Mouse (Mus musculus) small intestine, adult 2 months (tissue): Measurements from ENCODE around the gene Uox. TPM values are rescaled to one million over a fixed set of nuclear protein-coding genes. Genes with fewer than 3 reads are reported as not detected.

Source experiments
- H3K27ac ChIP-seq: fragments of 200-500 bp; 2 replicates; pipeline ENCODE4 v1.5.1; 2012; ENCODE audit warnings: low read depth, low read length, control low read depth, inconsistent platforms; ENCODE audit not compliant: insufficient read depth
- H3K27me3 ChIP-seq: fragments of 200-500 bp; 2 replicates; pipeline ENCODE4 v1.6.1; 2012; ENCODE audit warnings: mild to moderate bottlenecking, moderate library complexity, low read length, inconsistent platforms; ENCODE audit not compliant: control insufficient read depth, insufficient read depth
- H3K36me3 ChIP-seq: fragments of 200-500 bp; 2 replicates; pipeline ENCODE4 v1.6.1; 2012; ENCODE audit warnings: mild to moderate bottlenecking, low read length, control low read depth, inconsistent platforms; ENCODE audit not compliant: control insufficient read depth, insufficient read depth
- H3K4me1 ChIP-seq: fragments of 200-500 bp; 2 replicates; pipeline ENCODE4 v1.6.1; 2012; ENCODE audit warnings: low read length, inconsistent platforms, mixed read lengths; ENCODE audit not compliant: control insufficient read depth, insufficient read depth, insufficient read length
- H3K4me3 ChIP-seq: fragments of 200-500 bp; 2 replicates; pipeline ENCODE4 v1.5.1; 2012; ENCODE audit warnings: low read depth, mild to moderate bottlenecking, control low read depth, inconsistent platforms, low read length, moderate library complexity
- CTCF ChIP-seq: fragments of 200-500 bp; IDR thresholded peaks from 2 replicates; pipeline ENCODE4 v1.5.1; 2012; ENCODE audit warnings: low read depth, mild to moderate bottlenecking, control low read depth, inconsistent platforms, low read length, moderate library complexity, mixed read lengths; ENCODE audit not compliant: insufficient replicate concordance, insufficient read length; ENCODE audit errors: extremely low read depth
- POLR2A ChIP-seq: fragments of 200-500 bp; IDR thresholded peaks from 2 replicates; pipeline ENCODE4 v1.6.1; 2012; ENCODE audit warnings: low read depth, mild to moderate bottlenecking, control low read depth, inconsistent platforms, low read length, moderate library complexity
- WGBS: fragments of 180-500 bp; shearing (Covaris S2); methylation state at CpG from one replicate; pipeline ENCODE4 v1.1.7; 2018; 5-methylcytosine and 5-hydroxymethylcytosine counted together
- polyA plus RNA-seq: library from polyadenylated mRNA; depleted of rRNA; stranded (reverse); fragments of >200 nt; gene quantifications from 2 replicates; pipeline ENCODE4 v1.2.3, GENCODE M21; 2012; rRNA removed

Uox gene
- 0.11 TPM in 1 of 2 replicates, not detected in the other for polyA plus RNA-seq

- Histone ChIP-seq H3K27ac (peak within 1 kb of the TSS; percentile 51), H3K4me1 (peaks cover 12% of the 10 kb centered on the region), H3K4me3 (no peak within 1 kb of the TSS), H3K27me3 (no peaks in the 10 kb centered on the region), H3K36me3 (no peaks in the 10 kb centered on the region)
- WGBS, result 34% methylated on average over 10 of the region's 10 CpGs
- TF ChIP-seq CTCF (no peak), POLR2A (no peak)
These were observed at the start of gene Uox for GRCm38 (mm10) chr3:146570148-146570782. Gene Uox (plus strand): TSS chr3:146570426.

DNA sequence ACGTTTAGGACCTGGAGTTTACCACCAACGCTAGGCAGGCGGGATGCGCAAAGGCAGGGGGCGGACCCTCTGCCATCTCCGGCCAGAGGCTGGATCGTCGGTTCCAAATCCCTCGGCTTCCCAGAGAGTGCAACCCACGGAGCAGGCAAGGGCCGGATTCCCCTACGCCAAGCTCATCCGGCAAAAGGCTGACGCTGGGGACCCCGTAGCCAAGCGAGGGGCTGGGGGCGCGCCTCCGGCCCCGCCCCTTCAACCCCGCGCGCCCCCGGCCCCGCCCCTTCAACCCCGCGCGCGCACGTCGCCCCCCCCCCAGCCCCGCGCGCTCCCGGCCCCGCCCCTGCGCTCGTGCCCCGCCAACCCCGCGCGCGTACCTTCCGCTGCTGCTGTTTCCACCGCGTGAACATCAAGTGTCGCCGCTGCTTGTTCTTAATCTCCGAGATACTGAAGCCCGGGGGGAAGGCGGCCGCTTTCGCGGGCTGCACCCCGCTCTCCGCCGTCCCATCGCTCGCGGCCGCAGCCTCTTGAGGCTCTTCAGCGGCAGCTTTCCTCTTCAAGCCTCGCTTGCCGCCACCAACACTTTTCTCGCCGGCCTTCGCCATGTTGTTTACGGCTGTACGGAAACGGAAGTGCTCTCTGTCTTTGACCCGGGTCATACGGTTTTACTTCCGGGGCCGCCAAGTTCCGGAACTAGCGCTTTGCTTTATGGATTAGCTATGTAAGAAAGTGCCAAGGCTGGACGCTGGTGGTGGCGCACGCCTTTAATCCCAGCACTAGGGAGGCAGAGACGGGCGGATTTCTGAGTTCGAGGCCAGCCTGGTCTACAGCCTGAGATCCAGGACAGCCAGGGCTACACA is 49.2 kb upstream of the Uox start, which contains the start of gene Rpf1:
Gene Rpf1, minus strand, starts transcription at position 632 of the 854 bp plus-strand sequence.
- no peaks in the 10 kb centered on the region for H3K4me1 ChIP-seq
- TF ChIP-seq CTCF (no peak), POLR2A (no peak; the same call in 1 of the 2 replicates)
- H3K27ac ChIP-seq, result peak within 1 kb of the TSS; percentile 76
- H3K4me3 ChIP-seq, result peak within 1 kb of the TSS; percentile 92
- no peaks in the 10 kb centered on the region for H3K27me3 ChIP-seq
- H3K36me3 ChIP-seq, result peaks cover 16% of the 10 kb centered on the region
- under 1% methylated on average over 73 of the region's 82 CpGs for WGBS

DNA sequence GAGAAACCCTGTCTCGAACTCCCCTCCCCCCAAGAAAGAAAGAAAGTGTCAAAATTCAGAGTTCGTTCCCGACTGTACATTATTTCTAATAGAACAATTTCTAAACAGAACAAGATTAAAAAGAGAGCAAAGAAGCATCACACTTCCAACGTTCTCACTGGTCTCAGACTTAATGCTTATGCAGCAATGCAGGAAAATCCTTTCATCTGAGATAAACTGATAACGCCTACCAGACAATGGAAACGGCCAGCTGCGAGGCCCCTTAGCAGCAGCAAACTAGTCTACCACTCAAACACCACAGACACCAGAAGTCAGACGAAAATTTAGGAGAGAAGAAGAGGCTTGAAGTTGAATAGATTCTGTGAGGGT is 48.6 kb upstream of the Uox start:
- Histone ChIP-seq H3K27ac (peak overlapping the region; percentile 76), H3K27me3 (no peaks in the 10 kb centered on the region), H3K36me3 (peaks cover 15% of the 10 kb centered on the region), H3K4me1 (no peaks in the 10 kb centered on the region), H3K4me3 (peak overlapping the region; percentile 92)
- no peak for TF ChIP-seq CTCF
- TF ChIP-seq POLR2A, result no peak
- WGBS, result 12% methylated on average over 8 of the region's 8 CpGs

DNA sequence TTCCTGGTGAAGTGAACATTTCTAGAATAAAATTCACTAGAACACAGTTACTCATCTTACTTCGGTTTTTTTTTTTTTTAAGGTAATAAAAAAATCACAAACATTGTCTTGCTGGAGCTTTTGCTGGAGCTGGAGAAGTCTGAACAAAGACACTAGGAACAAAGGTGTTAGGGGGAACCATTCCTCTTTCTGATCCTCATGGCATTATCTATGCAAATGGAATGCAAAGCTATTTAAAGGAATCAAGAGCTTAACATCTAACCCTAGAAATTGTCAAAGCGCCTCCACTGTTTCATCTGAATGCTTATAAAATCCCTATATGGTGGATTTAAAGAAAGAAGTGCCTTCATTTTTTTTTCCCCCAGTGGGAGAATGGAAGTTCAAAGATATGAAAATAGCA is 41.9 kb upstream of the Uox start:
- Histone ChIP-seq H3K36me3 (no peaks in the 10 kb centered on the region), H3K27ac (no peak overlapping the region), H3K4me3 (no peak overlapping the region), H3K4me1 (no peaks in the 10 kb centered on the region), H3K27me3 (no peaks in the 10 kb centered on the region; the same call in 1 of the 2 replicates)
- 59% methylated on average over 2 of the region's 2 CpGs for WGBS
- TF ChIP-seq POLR2A (no peak), CTCF (no peak)

- Histone ChIP-seq H3K27me3 (no peaks in the 10 kb centered on the region), H3K27ac (no peak overlapping the region), H3K4me3 (no peak overlapping the region), H3K36me3 (no peaks in the 10 kb centered on the region), H3K4me1 (no peaks in the 10 kb centered on the region)
- TF ChIP-seq POLR2A (no peak), CTCF (no peak)
- 73% methylated on average over 6 of the region's 6 CpGs for WGBS
These were observed 35.2 kb upstream of the Uox start for GRCm38 (mm10) chr3:146534986-146535385.

DNA sequence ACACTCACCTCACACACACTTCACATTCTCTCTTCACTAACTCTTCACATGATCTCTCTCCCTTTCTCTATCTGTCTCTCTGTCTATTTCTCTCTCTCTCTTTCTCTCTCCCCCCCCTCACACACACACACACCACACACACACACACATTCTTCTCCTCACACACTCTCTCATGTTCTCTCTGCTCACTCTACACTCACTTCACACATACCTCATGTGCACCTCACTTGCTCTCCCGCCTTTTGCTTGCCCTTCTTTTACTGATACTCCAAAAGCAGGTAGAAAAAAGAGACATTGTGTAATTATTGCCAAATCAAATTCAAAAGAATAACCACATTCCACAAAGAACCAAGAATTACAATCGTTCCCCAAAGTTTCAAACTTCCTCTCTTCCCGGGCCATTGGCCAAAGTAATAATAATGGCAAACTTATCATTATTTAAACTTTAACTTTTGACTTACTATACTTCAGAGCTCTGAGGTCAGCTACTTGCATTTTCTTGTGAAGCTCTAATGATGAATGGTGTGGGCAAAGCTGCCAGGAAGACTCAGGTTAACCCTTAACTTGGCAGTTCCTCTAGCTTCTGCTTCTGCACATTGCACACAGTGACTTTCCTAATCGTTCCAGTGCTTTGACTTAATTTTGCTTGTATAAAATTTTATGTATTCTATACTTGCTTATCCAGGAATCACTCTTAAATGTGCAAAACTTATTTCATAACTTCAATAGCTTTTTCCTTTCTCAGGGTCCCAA is 29.5 kb upstream of the Uox start:
- Histone ChIP-seq H3K27me3 (no peaks in the 10 kb centered on the region), H3K4me1 (no peaks in the 10 kb centered on the region), H3K27ac (no peak overlapping the region), H3K4me3 (no peak overlapping the region), H3K36me3 (no peaks in the 10 kb centered on the region)
- 28% methylated on average over 4 of the region's 4 CpGs for WGBS
- TF ChIP-seq POLR2A (no peak), CTCF (no peak)

- Histone ChIP-seq H3K27me3 (no peaks in the 10 kb centered on the region), H3K4me3 (no peak overlapping the region), H3K27ac (no peak overlapping the region), H3K4me1 (no peaks in the 10 kb centered on the region), H3K36me3 (no peaks in the 10 kb centered on the region)
- no peak for TF ChIP-seq POLR2A
- TF ChIP-seq CTCF, result no peak
- WGBS, result 31% methylated on average over 1 of the region's 1 CpGs
These were observed 26.6 kb upstream of the Uox start for GRCm38 (mm10) chr3:146543632-146544031.
